Mouse (Mus musculus): ENCODE measurements around the gene Naif1.

The Naif1 gene

DNA sequence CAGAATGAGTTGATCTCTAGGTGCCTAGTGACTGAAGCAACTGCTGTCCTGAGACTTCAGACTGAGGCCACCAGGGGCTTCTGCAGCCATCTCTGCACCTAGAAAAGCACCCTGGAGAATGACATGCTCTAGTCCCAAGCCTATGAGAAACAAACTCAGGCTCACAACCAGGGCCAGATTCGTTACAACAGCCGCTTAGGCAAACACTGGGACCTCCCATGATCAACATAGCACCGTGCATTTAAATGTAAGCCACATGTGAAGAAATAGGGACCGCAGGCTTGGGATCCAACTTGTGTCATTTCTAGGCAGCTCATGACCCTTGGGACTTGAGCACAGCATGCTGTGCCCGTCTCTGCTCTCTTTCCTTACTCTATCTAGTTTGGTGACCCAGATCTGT is 22.5 kb upstream of the Naif1 start:
- DNase-seq (ENCODE audit: inconsistent ontology term), result no peak

DNA sequence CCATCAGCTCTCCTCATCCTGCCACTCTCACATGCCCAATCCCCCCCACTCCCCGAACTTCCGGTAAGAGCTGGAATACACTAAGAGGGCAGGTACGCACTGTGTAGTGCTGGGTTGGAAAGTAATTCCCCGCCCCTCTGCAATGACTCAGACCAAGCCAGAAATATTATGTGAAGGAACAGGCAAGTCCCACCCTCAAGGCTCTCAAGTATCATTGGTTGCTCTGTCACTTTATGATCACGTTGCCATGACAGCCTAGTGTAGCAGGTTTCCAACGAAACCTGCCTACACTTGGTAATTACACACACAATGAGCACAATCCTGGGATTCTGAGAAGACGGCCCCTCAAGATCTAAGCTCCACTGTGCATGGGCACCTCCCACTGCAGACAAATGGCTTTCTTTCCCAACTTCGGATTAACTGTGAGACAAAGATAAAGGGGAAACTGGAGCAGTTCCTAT is 22.0 kb upstream of the Naif1 start:
- no peak for DNase-seq (ENCODE audit: inconsistent ontology term)

GRCm38 (mm10) chr2:32429215-32429891 is 20.9 kb upstream of the Naif1 start:
- DNase-seq (ENCODE audit: inconsistent ontology term), result no peak

DNA sequence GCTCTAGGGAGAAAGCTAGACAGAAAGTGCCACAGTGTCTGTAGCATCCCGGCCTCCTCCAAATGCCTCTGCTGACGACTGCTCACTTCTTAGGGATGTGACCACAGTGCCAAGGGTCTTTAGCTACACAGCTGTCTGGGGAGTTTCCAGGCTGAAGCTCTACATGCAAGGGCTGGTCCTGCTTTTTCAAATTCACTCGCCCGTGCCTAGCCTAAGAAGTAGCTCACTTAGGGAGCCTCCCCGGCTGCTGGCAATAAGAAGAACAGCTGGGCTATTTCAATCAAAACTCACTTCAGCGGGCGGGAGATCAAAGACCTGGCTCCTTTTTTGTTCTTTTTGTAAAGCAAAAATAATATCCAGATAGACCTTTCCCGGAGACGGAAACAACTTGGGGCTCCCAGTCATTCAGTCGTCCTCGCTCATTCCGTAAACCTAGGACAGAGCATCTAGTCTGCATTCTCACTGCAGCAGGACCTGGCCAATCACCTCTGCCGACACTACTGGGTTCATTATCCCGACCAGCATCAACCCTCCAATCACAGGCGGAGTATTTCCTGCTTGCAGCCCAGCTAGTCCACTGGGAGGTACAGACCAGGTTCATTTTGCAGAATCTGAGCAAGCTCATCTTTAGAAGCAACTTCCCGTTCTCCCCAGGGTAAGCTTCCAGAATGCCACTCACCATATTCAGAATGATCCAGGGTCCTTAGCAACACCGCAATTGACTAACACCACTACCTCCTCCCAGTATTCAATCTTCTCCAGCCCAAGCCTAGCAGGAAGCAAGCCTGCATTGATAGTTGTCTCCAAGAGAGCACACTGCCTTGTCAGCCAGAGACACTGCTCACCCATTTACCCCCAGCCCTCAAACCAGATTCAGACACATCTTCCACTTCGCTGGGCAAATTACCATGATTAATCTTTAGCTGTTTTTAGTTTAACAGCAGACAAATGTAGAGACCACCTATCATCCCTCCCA is 19.3 kb upstream of the Naif1 start:
- DNase-seq (ENCODE audit: inconsistent ontology term), result peak; percentile 87

GRCm38 (mm10) chr2:32436686-32437372 is 13.4 kb upstream of the Naif1 start:
- DNase-seq (ENCODE audit: inconsistent ontology term), result peak; percentile 98

GRCm38 (mm10) chr2:32437612-32438166 is 12.6 kb upstream of the Naif1 start:
- peak; percentile 61 for DNase-seq (ENCODE audit: inconsistent ontology term)

DNA sequence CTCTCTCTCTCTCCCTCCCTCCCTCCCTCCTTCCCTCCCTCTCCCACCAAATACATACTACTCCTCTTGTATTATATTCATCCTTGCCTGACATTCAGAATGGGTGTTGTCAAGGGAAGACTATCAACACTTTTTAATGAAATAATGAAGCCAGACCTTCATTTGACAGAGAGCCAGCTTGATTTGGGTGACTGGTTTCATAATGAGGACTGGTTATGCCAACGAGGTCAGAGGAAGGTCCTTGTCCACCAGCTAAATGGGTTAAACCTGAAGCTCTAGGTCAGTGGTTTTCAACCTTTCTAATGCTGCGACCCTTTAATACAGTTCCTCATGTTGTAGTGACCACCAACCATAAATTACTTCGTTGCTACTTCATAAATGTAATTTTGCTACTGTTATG is 11.5 kb upstream of the Naif1 start:
- no peak for DNase-seq (ENCODE audit: inconsistent ontology term)

DNA sequence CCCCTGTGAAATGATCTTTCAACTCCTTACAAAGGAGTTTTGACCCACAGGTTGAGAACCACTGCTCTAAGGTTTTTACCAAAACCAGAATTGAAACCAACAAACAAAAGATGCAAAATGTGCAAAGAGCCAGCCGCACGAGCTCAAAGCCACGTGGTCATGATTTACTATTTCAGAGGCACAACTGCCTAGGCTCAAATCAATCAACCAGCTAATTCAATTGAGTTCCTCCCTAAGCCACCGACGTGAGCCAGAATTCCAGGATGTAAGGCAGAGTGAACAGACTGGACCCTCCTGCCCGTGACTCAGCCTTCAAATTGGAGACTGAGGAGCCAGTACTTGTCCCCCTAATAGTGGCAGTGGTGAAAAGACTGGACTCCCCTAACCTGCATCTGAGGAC is 11.1 kb upstream of the Naif1 start:
- peak; percentile 72 for DNase-seq (ENCODE audit: inconsistent ontology term)

GRCm38 (mm10) chr2:32440164-32440563 is 10.1 kb upstream of the Naif1 start:
- DNase-seq (ENCODE audit: inconsistent ontology term), result no peak

GRCm38 (mm10) chr2:32440632-32441031 is 9.6 kb upstream of the Naif1 start:
- no peak for DNase-seq (ENCODE audit: inconsistent ontology term)

- no peak for DNase-seq (ENCODE audit: inconsistent ontology term)
Observed at GRCm38 (mm10) chr2:32441550-32441949, 8.7 kb upstream of the Naif1 start.

GRCm38 (mm10) chr2:32445535-32445934 is 4.7 kb upstream of the Naif1 start:
- peak; percentile 62 for DNase-seq (ENCODE audit: inconsistent ontology term)

DNA sequence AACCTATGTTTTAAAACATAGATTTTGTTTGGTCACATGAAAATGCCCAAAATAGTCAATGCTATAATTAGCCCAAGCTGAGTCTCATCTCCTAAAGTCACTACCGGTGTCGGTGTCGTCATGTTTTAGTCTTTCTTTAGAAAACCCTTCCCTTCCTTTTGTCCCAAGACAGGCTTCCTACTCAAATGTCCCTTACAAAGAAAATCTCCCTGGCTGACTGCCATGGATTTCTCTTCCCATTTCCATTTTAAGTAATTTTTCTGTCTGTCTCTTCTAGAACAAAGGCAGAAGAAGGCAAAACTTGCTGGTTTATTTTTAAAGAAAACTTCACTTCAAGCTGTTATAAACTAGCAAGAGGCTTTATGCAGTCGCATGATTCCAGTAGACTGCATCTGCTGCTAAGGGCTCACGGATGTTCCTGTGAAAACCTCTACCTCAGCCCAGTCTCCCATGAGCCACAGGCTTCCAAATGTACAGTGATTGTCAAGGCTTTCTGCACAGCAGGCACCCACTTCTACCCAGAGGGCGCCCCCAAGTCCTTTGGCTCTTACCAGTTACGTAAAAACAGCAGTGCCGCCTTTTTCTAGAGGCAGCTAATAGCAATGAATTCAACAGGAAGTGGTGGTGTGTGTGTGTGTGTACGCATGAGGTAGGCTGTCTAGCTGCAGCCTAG is 2.9 kb upstream of the Naif1 start:
- DNase-seq (ENCODE audit: inconsistent ontology term), result no peak

GRCm38 (mm10) chr2:32448480-32448879 is 1.8 kb upstream of the Naif1 start:
- no peak for DNase-seq (ENCODE audit: inconsistent ontology term)

GRCm38 (mm10) chr2:32450881-32451844 is 906 bp downstream of the Naif1 start, which contains the start of gene Slc25a25:
Slc25a25 (minus strand) TSS chr2:32451445.
- DNase-seq (ENCODE audit: inconsistent ontology term), result peak; percentile 97

- DNase-seq (ENCODE audit: inconsistent ontology term), result peak; percentile 98
Observed at GRCm38 (mm10) chr2:32451870-32452372, 1.7 kb downstream of the Naif1 start.

- no peak for DNase-seq (ENCODE audit: inconsistent ontology term)
Observed at GRCm38 (mm10) chr2:32452441-32452971, 2.2 kb downstream of the Naif1 start.

DNA sequence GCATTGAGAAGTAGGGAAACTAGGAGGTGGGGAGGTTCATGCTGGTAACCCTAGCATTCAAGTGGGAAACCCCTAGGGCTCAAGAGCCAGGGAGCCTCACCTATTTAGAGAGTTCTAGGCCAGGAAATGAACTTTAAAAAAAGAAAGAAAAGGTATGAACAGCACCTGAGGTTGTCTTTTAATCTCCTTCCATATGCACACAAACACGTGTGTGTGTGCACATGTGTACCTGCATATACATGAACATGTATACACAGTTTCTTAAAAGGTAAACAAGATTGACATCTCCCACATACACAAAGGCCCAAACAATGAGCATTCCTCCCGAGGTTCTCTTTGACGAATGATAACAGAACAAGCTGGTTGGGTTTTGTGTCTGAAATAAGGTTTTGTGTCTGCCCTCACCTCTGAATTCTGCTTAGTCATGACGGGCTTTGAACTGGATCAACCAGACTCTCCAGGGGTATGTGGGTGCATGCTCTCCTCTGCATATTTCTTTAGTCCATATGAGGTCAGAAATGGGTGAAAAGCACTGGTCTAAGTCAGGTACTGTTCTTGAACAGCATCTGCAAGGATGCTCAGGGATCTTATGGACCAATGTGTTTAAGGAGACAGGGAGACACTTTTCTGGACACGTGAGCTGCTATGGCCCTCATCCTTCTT is 3.5 kb downstream of the Naif1 start:
- no peak for DNase-seq (ENCODE audit: inconsistent ontology term)

GRCm38 (mm10) chr2:32454633-32455032 is 4.4 kb downstream of the Naif1 start:
- DNase-seq (ENCODE audit: inconsistent ontology term), result no peak
